Mouse (Mus musculus): ENCODE results near the gene Rerg. TPM values are rescaled to one million over a fixed set of nuclear protein-coding genes. Genes with fewer than 3 reads are reported as not detected.

The Rerg gene
- total RNA-seq, 1 experiment from 2014 or later, result 108 TPM

Other genes with a start within 250 kb of the Rerg start
- gene Erp27, start 248.3 kb downstream of the Rerg start, total RNA-seq (2021), result 0.30 TPM in 1 of 2 replicates, not detected in the other
- 0.44 TPM in 1 of 2 replicates, not detected in the other for gene Pde6h, start 246.7 kb downstream of the Rerg start, total RNA-seq (2021)
- gene Arhgdib, start 228.6 kb downstream of the Rerg start, total RNA-seq (2021), result 24.4 and 62.7 TPM in 2 replicates
- 0.96 and 2.1 TPM in 2 replicates for gene Ptpro, start 81.8 kb upstream of the Rerg start, total RNA-seq (2021)